Mouse (Mus musculus): ENCODE results near the gene Nceh1. TPM values are rescaled to one million over a fixed set of nuclear protein-coding genes. Genes with fewer than 3 reads are reported as not detected.
A peak's percentile ranks its signal among the peaks of the same experiment; 100 is the strongest.

Nceh1 gene
- 100 to 1,000 TPM in 1 of 2 experiments, 10 to 100 TPM in 1; 96.9 to 103 TPM for total RNA-seq (2021)

GRCm38 (mm10) chr3:27182733-27183600 is at the start of gene Nceh1:
Gene Nceh1 (plus strand): TSS chr3:27182965.
- peak; percentile 94 to 97 for DNase-seq (ENCODE audit: extremely low spot score in 1 of 2, low spot score in 2 of 2)
- intact Hi-C loops (cut with DNase I): loop anchor here (2.0 kb wide), 1 partner anchor 54 kb away; no protein-coding TSS in a partner anchor

- DNase-seq (ENCODE audit: extremely low spot score in 1 of 2, low spot score in 2 of 2): no peak
- intact Hi-C loops (cut with DNase I): no loop called here
Observed at GRCm38 (mm10) chr3:27140101-27140500, 42.7 kb upstream of the Nceh1 start.

- DNase-seq (ENCODE audit: extremely low spot score in 1 of 2, low spot score in 2 of 2): no peak
- intact Hi-C loops (cut with DNase I): no loop called here
Observed at GRCm38 (mm10) chr3:27143570-27143969, 39.2 kb upstream of the Nceh1 start.

GRCm38 (mm10) chr3:27145733-27146132 is 37.0 kb upstream of the Nceh1 start:
- DNase-seq (ENCODE audit: extremely low spot score in 1 of 2, low spot score in 2 of 2): no peak
- intact Hi-C loops (cut with DNase I): no loop called here

- peak in 1 of 2 experiments; percentile 31 for DNase-seq (ENCODE audit: extremely low spot score in 1 of 2, low spot score in 2 of 2)
- intact Hi-C loops (cut with DNase I): no loop called here
Observed at GRCm38 (mm10) chr3:27153191-27153671, 29.5 kb upstream of the Nceh1 start.

- DNase-seq (ENCODE audit: extremely low spot score in 1 of 2, low spot score in 2 of 2): peak; percentile 99 to 100
- intact Hi-C loops (cut with DNase I): no loop called here
Observed at GRCm38 (mm10) chr3:27153701-27154209, 29.0 kb upstream of the Nceh1 start, which contains the start of gene Ect2. Gene Ect2 (minus strand): TSS chr3:27153878.

GRCm38 (mm10) chr3:27154280-27154679 is 28.5 kb upstream of the Nceh1 start:
- intact Hi-C loops (cut with DNase I): no loop called here
- DNase-seq (ENCODE audit: extremely low spot score in 1 of 2, low spot score in 2 of 2): no peak

- peak in 1 of 2 experiments; percentile 25 for DNase-seq (ENCODE audit: extremely low spot score in 1 of 2, low spot score in 2 of 2)
Observed at GRCm38 (mm10) chr3:27155051-27155855, 27.5 kb upstream of the Nceh1 start.

GRCm38 (mm10) chr3:27155856-27156593 is 26.7 kb upstream of the Nceh1 start:
- intact Hi-C loops (cut with DNase I): no loop called here
- no peak for DNase-seq (ENCODE audit: extremely low spot score in 1 of 2, low spot score in 2 of 2)

More at GRCm38 (mm10) chr3:27155051-27155855, 27.5 kb upstream of the Nceh1 start:
- intact Hi-C loops (cut with DNase I): no loop called here

- intact Hi-C loops (cut with DNase I): no loop called here
Observed at GRCm38 (mm10) chr3:27156594-27156949, 26.2 kb upstream of the Nceh1 start.

GRCm38 (mm10) chr3:27158910-27159309 is 23.9 kb upstream of the Nceh1 start:
- intact Hi-C loops (cut with DNase I): no loop called here
- no peak for DNase-seq (ENCODE audit: extremely low spot score in 1 of 2, low spot score in 2 of 2)

More at GRCm38 (mm10) chr3:27156594-27156949, 26.2 kb upstream of the Nceh1 start:
- DNase-seq (ENCODE audit: extremely low spot score in 1 of 2, low spot score in 2 of 2): no peak

GRCm38 (mm10) chr3:27161645-27162409 is 20.9 kb upstream of the Nceh1 start:
- DNase-seq (ENCODE audit: extremely low spot score in 1 of 2, low spot score in 2 of 2): no peak

GRCm38 (mm10) chr3:27162410-27162804 is 20.4 kb upstream of the Nceh1 start:
- intact Hi-C loops (cut with DNase I): no loop called here
- no peak for DNase-seq (ENCODE audit: extremely low spot score in 1 of 2, low spot score in 2 of 2)

More at GRCm38 (mm10) chr3:27161645-27162409, 20.9 kb upstream of the Nceh1 start:
- intact Hi-C loops (cut with DNase I): no loop called here

GRCm38 (mm10) chr3:27165481-27166065 is 17.2 kb upstream of the Nceh1 start:
- intact Hi-C loops (cut with DNase I): no loop called here
- DNase-seq (ENCODE audit: extremely low spot score in 1 of 2, low spot score in 2 of 2): no peak

GRCm38 (mm10) chr3:27170257-27170656 is 12.5 kb upstream of the Nceh1 start:
- no peak for DNase-seq (ENCODE audit: extremely low spot score in 1 of 2, low spot score in 2 of 2)
- intact Hi-C loops (cut with DNase I): no loop called here

- intact Hi-C loops (cut with DNase I): no loop called here
- DNase-seq (ENCODE audit: extremely low spot score in 1 of 2, low spot score in 2 of 2): no peak
Observed at GRCm38 (mm10) chr3:27179711-27180110, 3.1 kb upstream of the Nceh1 start.

- DNase-seq (ENCODE audit: extremely low spot score in 1 of 2, low spot score in 2 of 2): peak; percentile 21 to 29
- intact Hi-C loops (cut with DNase I): loop anchor here (2.0 kb wide), 1 partner anchor 53 kb away; no protein-coding TSS in a partner anchor
Observed at GRCm38 (mm10) chr3:27183601-27184175, 923 bp downstream of the Nceh1 start.

Data from left cerebral cortex, postnatal 10 days (tissue).